22 mouse cellular contexts compared by ENCODE assay signal in the genomic region with DNA sequence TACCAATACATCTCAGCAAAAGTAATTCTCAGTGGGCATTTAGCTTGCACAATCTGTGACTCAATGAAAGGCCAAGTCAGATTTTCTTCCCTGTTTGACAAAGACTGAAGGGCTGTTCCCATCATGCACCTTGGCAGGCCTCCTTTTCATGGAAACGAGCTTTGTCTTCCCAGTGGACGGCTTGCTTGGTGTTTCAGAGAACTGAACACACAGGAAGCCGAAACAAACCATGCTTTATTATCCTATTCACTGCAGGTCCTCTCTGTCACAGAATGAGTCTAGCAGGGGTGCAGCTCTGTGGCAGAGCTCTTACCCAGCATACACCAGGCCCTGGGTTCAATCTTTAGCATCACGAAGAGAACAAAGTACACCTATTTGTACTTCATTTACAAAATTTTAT. TPM values are rescaled to one million over a fixed set of nuclear protein-coding genes. Genes with fewer than 3 reads are reported as not detected.
DNase-seq lines count a peak whose midpoint lies in the region; ATAC-seq and TF ChIP-seq lines count a peak whose summit lies in the region.
"Had no signal": no experiment of that assay in that cellular context is flagged by ENCODE, and none has a peak within 500 bp of the region (broad histone marks: within the 10 kb centered on the region; RNA-seq: fewer than 3 reads in every experiment).

No protein-coding gene starts in this region.

- H3K9ac ChIP-seq in hindbrain, embryonic 11.5 days (ENCODE audit: low read depth, low read length) = no peak overlapping the region
- no peak overlapping the region for H3K9ac ChIP-seq in hindbrain, embryonic 13.5 days
- no peak overlapping the region for H3K9ac ChIP-seq in forebrain, embryonic 14.5 days (ENCODE audit: low read length)
- H3K9ac ChIP-seq: embryonic facial prominence, embryonic 15.5 days; heart, embryonic 13.5 days; liver, embryonic 12.5 days; lung, embryonic 15.5 days had no signal

- no peak overlapping the region for H3K4me3 ChIP-seq in hindbrain, embryonic 11.5 days (ENCODE audit: low read depth, low read length)
- H3K4me3 ChIP-seq in hindbrain, embryonic 13.5 days = no peak overlapping the region
- H3K4me3 ChIP-seq in forebrain, embryonic 14.5 days (ENCODE audit: low read depth, low read length) = no peak overlapping the region
- H3K4me3 ChIP-seq in cerebellum, adult 2 months (replicated peaks; ENCODE audit: insufficient read depth, low read depth, low read length) = no peak overlapping the region
- H3K4me3 ChIP-seq: embryonic facial prominence, embryonic 15.5 days; heart, embryonic 13.5 days; limb, embryonic 10.5 days; liver, embryonic 12.5 days; lung, embryonic 15.5 days had no signal

- peak; percentile 26 for DNase-seq in adrenal gland, postnatal 10 days
- DNase-seq in adrenal gland, adult 8-10 months = no peak
- peak; percentile 60 for DNase-seq in hindbrain, embryonic 11.5 days (ENCODE audit: low spot score)
- peak; percentile 20 for DNase-seq in R1 (ENCODE audit: low read depth, low spot score)
- peak; percentile 36 for DNase-seq in forebrain, embryonic 14.5 days (ENCODE audit: low spot score)
- no peak for DNase-seq in cerebellum, adult 2 months
- DNase-seq in kidney, postnatal 36 days = no peak
- DNase-seq: cerebellum, postnatal 25 days; heart, postnatal 4 days; kidney, adult 11 months; right cerebral cortex, postnatal 4 days had no signal

- no peak overlapping the region for H3K4me2 ChIP-seq in hindbrain, embryonic 11.5 days (replicated peaks; ENCODE audit: low read depth, low read length)
- H3K4me2 ChIP-seq in hindbrain, embryonic 13.5 days = no peak overlapping the region
- H3K4me2 ChIP-seq in forebrain, embryonic 14.5 days (ENCODE audit: low read length) = no peak overlapping the region
- H3K4me2 ChIP-seq: embryonic facial prominence, embryonic 15.5 days; heart, embryonic 13.5 days; liver, embryonic 12.5 days; lung, embryonic 15.5 days had no signal

- 0 out of 2 replicates have a peak, but pooled peaks have one; percentile 53 for ATAC-seq in hindbrain, embryonic 11.5 days (ENCODE audit: low FRiP score)
- no peak for ATAC-seq in hindbrain, embryonic 13.5 days (ENCODE audit: low FRiP score)
- no peak for ATAC-seq in forebrain, embryonic 14.5 days
- ATAC-seq: liver, embryonic 12.5 days had no signal

- WGBS in hindbrain, embryonic 11.5 days = 35% methylated on average over 4 of the region's 4 CpGs
- 11% methylated on average over 4 of the region's 4 CpGs for WGBS in hindbrain, embryonic 13.5 days
- 5% methylated on average over 4 of the region's 4 CpGs for WGBS in forebrain, embryonic 14.5 days
- WGBS in cerebellum, adult 2 months = 30% methylated on average over 4 of the region's 4 CpGs

- no peaks in the 10 kb centered on the region for H3K9me3 ChIP-seq in hindbrain, embryonic 11.5 days (ENCODE audit: control insufficient read depth, low read length)
- H3K9me3 ChIP-seq in hindbrain, embryonic 13.5 days = no peaks in the 10 kb centered on the region
- no peaks in the 10 kb centered on the region for H3K9me3 ChIP-seq in forebrain, embryonic 14.5 days (replicated peaks; ENCODE audit: control insufficient read depth, low read length)
- H3K9me3 ChIP-seq: embryonic facial prominence, embryonic 15.5 days; heart, embryonic 13.5 days; limb, embryonic 10.5 days; liver, embryonic 12.5 days; lung, embryonic 15.5 days had no signal

- H3K27ac ChIP-seq in hindbrain, embryonic 11.5 days (ENCODE audit: low read depth, low read length) = peak overlapping the region; percentile 31
- no peak overlapping the region for H3K27ac ChIP-seq in hindbrain, embryonic 13.5 days
- no peak overlapping the region; the same call in 1 of the 2 replicates for H3K27ac ChIP-seq in forebrain, embryonic 14.5 days (ENCODE audit: low read depth, low read length)
- H3K27ac ChIP-seq in cerebellum, adult 2 months (ENCODE audit: insufficient read depth, low read length) = no peak overlapping the region
- H3K27ac ChIP-seq: embryonic facial prominence, embryonic 15.5 days; heart, embryonic 13.5 days; limb, embryonic 10.5 days; liver, embryonic 12.5 days; lung, embryonic 15.5 days had no signal

- no peaks in the 10 kb centered on the region for H3K36me3 ChIP-seq in hindbrain, embryonic 11.5 days (ENCODE audit: control insufficient read depth, insufficient read depth, low read length)
- peaks cover 74% of the 10 kb centered on the region for H3K36me3 ChIP-seq in hindbrain, embryonic 13.5 days
- H3K36me3 ChIP-seq in forebrain, embryonic 14.5 days (ENCODE audit: control insufficient read depth, insufficient read depth, low read length) = peaks cover 43% of the 10 kb centered on the region

- H3K27me3 ChIP-seq in hindbrain, embryonic 11.5 days (ENCODE audit: control insufficient read depth, insufficient read depth, low read length) = no peaks in the 10 kb centered on the region
- H3K27me3 ChIP-seq in hindbrain, embryonic 13.5 days = no peaks in the 10 kb centered on the region
- no peaks in the 10 kb centered on the region for H3K27me3 ChIP-seq in forebrain, embryonic 14.5 days (replicated peaks; ENCODE audit: control insufficient read depth, insufficient read depth, low read length)
- no peaks in the 10 kb centered on the region for H3K27me3 ChIP-seq in cerebellum, adult 2 months (ENCODE audit: control insufficient read depth, insufficient read depth, low read length)
- H3K27me3 ChIP-seq: CH12.LX; embryonic facial prominence, embryonic 15.5 days; heart, embryonic 13.5 days; liver, embryonic 12.5 days; lung, embryonic 15.5 days had no signal

- H3K4me1 ChIP-seq in hindbrain, embryonic 11.5 days (replicated peaks; ENCODE audit: control insufficient read depth, insufficient read depth, low read length) = no peaks in the 10 kb centered on the region
- H3K4me1 ChIP-seq in hindbrain, embryonic 13.5 days (replicated peaks) = peaks cover 4% of the 10 kb centered on the region; the same call in 1 of the 2 replicates
- H3K4me1 ChIP-seq in forebrain, embryonic 14.5 days (ENCODE audit: control insufficient read depth, insufficient read depth, low read length) = no peaks in the 10 kb centered on the region
- H3K4me1 ChIP-seq in cerebellum, adult 2 months (ENCODE audit: control insufficient read depth, insufficient read depth, low read length) = 0 out of 2 replicates have a peak, but pooled peaks cover 3% of the 10 kb centered on the region
- H3K4me1 ChIP-seq: limb, embryonic 10.5 days; liver, embryonic 12.5 days; lung, embryonic 15.5 days had no signal

- TF ChIP-seq CTCF in cerebellum, adult 2 months (IDR thresholded peaks at IDR 0.05; ENCODE audit: borderline replicate concordance, insufficient read depth, low read depth, low read length) = no peak

- TF ChIP-seq POLR2A in cerebellum, adult 2 months (IDR thresholded peaks at IDR 0.05; ENCODE audit: borderline replicate concordance, insufficient read depth, low read length) = no peak

RNA-seq across cellular contexts. Expression of a gene that starts 11.4 kb away (rescaled TPM):
- total RNA-seq in adrenal gland, postnatal 10 days (2021) = 100 to 1,000 TPM; 103 to 118 TPM
- 100 to 1,000 TPM; 137 to 164 (median 150) TPM for total RNA-seq in adrenal gland, adult 8-10 months (2022)
- polyA plus RNA-seq in hindbrain, embryonic 11.5 days (2014; fragmentation: Nextera tagmentation; extraction: Ambion mirVana) = 154 and 157 TPM in 2 replicates
- polyA plus RNA-seq in hindbrain, embryonic 13.5 days (2015; fragmentation: Nextera tagmentation; extraction: Ambion mirVana) = 166 and 170 TPM in 2 replicates
- polyA plus RNA-seq in forebrain, embryonic 14.5 days (2014; fragmentation: Nextera tagmentation; extraction: Ambion mirVana) = 153 and 181 TPM in 2 replicates
- 223 and 236 TPM in 2 replicates for polyA plus RNA-seq in cerebellum, adult 2 months (2012; rRNA removed)

RNA-seq across cellular contexts. Expression of a gene that starts 25.6 kb away (rescaled TPM):
- 10 to 100 TPM; 32.0 to 39.6 TPM for total RNA-seq in adrenal gland, postnatal 10 days (2021)
- total RNA-seq in adrenal gland, adult 8-10 months (2022) = 10 to 100 TPM; 41.1 to 65.1 (median 54.5) TPM
- polyA plus RNA-seq in hindbrain, embryonic 11.5 days (2014; fragmentation: Nextera tagmentation; extraction: Ambion mirVana) = 36.0 and 37.4 TPM in 2 replicates
- polyA plus RNA-seq in hindbrain, embryonic 13.5 days (2015; fragmentation: Nextera tagmentation; extraction: Ambion mirVana) = 45.3 and 46.4 TPM in 2 replicates
- polyA plus RNA-seq in forebrain, embryonic 14.5 days (2014; fragmentation: Nextera tagmentation; extraction: Ambion mirVana) = 39.9 TPM in 2 replicates
- 52.9 and 53.4 TPM in 2 replicates for polyA plus RNA-seq in cerebellum, adult 2 months (2012; rRNA removed)

RNA-seq across cellular contexts. Expression of a gene that starts 32.0 kb away (rescaled TPM):
- not detected for total RNA-seq in adrenal gland, postnatal 10 days (2021)
- not detected for total RNA-seq in adrenal gland, adult 8-10 months (2022)
- polyA plus RNA-seq in hindbrain, embryonic 11.5 days (2014; fragmentation: Nextera tagmentation; extraction: Ambion mirVana) = not detected in 2 replicates
- polyA plus RNA-seq in hindbrain, embryonic 13.5 days (2015; fragmentation: Nextera tagmentation; extraction: Ambion mirVana) = not detected in 2 replicates
- polyA plus RNA-seq in forebrain, embryonic 14.5 days (2014; fragmentation: Nextera tagmentation; extraction: Ambion mirVana) = not detected in 2 replicates
- not detected in 2 replicates for polyA plus RNA-seq in cerebellum, adult 2 months (2012; rRNA removed)
- total RNA-seq: CH12.LX; heart, postnatal 4 days; megakaryocyte progenitor cell, adult 5-6 weeks had no signal
- polyA plus RNA-seq: embryonic facial prominence, embryonic 15.5 days; frontal cortex, adult 2 months; gonadal fat pad, adult 2 months; heart, embryonic 13.5 days; large intestine, adult 2 months; limb, embryonic 10.5 days; liver, embryonic 12.5 days; lung, embryonic 15.5 days had no signal

RNA-seq across cellular contexts. Expression of a gene that starts 47.3 kb away (rescaled TPM):
- 10 to 100 TPM; 20.6 to 34.4 TPM for total RNA-seq in adrenal gland, postnatal 10 days (2021)
- 10 to 100 TPM; 26.6 to 47.2 (median 39.0) TPM for total RNA-seq in adrenal gland, adult 8-10 months (2022)
- polyA plus RNA-seq in hindbrain, embryonic 11.5 days (2014; fragmentation: Nextera tagmentation; extraction: Ambion mirVana) = 2.5 and 3.1 TPM in 2 replicates
- polyA plus RNA-seq in hindbrain, embryonic 13.5 days (2015; fragmentation: Nextera tagmentation; extraction: Ambion mirVana) = 2.8 and 4.1 TPM in 2 replicates
- 2.2 and 4.3 TPM in 2 replicates for polyA plus RNA-seq in forebrain, embryonic 14.5 days (2014; fragmentation: Nextera tagmentation; extraction: Ambion mirVana)
- polyA plus RNA-seq in cerebellum, adult 2 months (2012; rRNA removed) = 1.9 TPM in 2 replicates

Comparison
In these comparisons a context has a peak if more than half of its experiments do, and no peak if none do; other contexts are left out.
1. DNase-seq: peak in adrenal gland, postnatal 10 days (single experiment), hindbrain, embryonic 11.5 days (single experiment), R1 (single experiment) and forebrain, embryonic 14.5 days (single experiment); none in adrenal gland, adult 8-10 months (single experiment), cerebellum, adult 2 months (0 of 2) and kidney, postnatal 36 days (0 of 2).